Mouse (Mus musculus): ENCODE results near the gene Gm29049. TPM values are rescaled to one million over a fixed set of nuclear protein-coding genes. Genes with fewer than 3 reads are reported as not detected.
"Not testable (repeated sequence)": the region's sequence is repeated elsewhere in the genome, so short reads cannot be mapped to it uniquely, and the experiment has no call there.

Gene Gm29049
- polyA plus RNA-seq (2014; fragmentation: Nextera tagmentation; extraction: Ambion mirVana), result not detected in 2 replicates

GRCm38 (mm10) chrY:7997068-7997467 lies at the start of gene Gm29049:
Gene Gm29049 (minus strand): TSS chrY:7997168.
- not testable (repeated sequence) for H3K4me1 ChIP-seq (ENCODE audit: control insufficient read depth, insufficient read depth, low read length); H3K27me3 ChIP-seq (ENCODE audit: control insufficient read depth, insufficient read depth, low read length); H3K4me2 ChIP-seq (replicated peaks; ENCODE audit: low read depth, low read length); H3K36me3 ChIP-seq (ENCODE audit: control insufficient read depth, insufficient read depth, low read length); H3K4me3 ChIP-seq (ENCODE audit: low read length); H3K27ac ChIP-seq (ENCODE audit: low read depth, low read length); ATAC-seq (ENCODE audit: low FRiP score, low TSS enrichment); H3K9ac ChIP-seq (ENCODE audit: low read depth, low read length); H3K9me3 ChIP-seq (ENCODE audit: control insufficient read depth, low read length)
- WGBS, result no CpG with 5 or more reads among the region's 3 CpGs

Other genes starting within 250 kb of the Gm29049 start
- not detected in 2 replicates for gene Gm20825, start 74.3 kb upstream of the Gm29049 start, polyA plus RNA-seq (2014; fragmentation: Nextera tagmentation; extraction: Ambion mirVana)